Mouse (Mus musculus): ENCODE data around the gene Sobp. TPM values are rescaled to one million over a fixed set of nuclear protein-coding genes. Genes with fewer than 3 reads are reported as not detected.
A peak's percentile ranks its signal among the peaks of the same experiment; 100 is the strongest.

Sobp gene
- total RNA-seq, 2 experiments from 2014 or later, result 21.6 to 28.6 TPM

DNA sequence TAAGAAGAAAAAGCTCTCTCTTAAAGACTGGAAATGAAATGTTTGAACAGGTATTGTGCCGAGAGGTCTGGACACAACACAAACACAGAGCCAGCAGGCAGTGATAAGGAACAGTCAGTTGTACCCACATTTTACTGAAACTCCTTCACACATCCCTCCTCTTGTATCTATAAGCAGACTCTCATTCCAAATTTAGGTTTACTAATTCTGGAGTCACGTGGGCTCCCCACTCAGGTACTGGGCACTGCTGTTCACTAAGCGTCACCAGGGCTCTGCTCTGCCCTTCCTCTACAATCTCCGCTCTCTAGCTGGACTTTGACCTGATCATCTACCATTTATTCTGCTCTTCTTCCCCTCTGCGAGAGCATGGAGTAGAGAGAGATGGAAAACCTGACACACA lies 15.4 kb downstream of the Sobp start:
- no peak for DNase-seq

DNA sequence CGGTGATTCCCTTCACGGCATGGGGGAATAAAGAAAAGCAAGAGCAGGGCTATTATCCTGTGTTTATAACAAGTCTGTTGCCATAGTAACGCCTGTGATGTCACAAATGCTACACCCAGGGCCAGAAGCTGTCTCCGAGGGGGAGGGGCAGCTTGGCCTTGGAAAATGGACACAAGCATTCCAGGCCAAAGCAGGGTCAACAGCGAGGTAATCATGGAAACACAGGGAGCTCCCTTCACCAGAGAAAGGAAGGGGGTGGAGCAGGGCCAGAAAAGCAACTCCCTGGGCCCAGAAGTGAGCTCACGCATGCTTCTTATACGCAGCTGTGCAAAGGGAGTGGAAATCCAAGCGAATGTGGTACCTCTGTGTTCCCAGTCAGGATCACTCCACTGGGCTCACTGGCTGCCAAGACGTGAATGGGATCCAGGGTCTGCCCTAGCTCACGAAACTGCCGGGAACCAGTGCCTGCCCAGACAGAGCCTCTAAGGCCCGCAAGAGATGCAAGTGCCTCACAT lies 19.2 kb downstream of the Sobp start:
- DNase-seq, result peak; percentile 75

DNA sequence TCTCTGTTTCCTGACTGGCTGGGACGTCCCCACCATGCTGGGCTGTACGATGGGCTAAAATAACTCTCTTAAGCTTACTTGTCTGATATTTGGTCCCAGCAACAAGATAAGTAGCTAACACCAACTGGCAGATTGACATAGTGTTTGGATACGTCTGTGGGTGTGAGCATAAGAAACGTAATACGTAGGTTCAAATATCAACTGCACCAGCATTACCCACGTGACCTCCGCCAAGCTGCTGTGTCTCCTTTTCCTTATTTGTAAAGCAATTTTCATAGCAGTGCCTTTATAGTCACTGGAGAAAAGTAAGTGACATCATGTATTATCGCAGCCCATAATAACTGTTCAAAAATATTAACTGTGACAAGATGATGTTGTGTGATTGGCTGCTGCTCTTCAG lies 21.7 kb downstream of the Sobp start:
- DNase-seq, result no peak

DNA sequence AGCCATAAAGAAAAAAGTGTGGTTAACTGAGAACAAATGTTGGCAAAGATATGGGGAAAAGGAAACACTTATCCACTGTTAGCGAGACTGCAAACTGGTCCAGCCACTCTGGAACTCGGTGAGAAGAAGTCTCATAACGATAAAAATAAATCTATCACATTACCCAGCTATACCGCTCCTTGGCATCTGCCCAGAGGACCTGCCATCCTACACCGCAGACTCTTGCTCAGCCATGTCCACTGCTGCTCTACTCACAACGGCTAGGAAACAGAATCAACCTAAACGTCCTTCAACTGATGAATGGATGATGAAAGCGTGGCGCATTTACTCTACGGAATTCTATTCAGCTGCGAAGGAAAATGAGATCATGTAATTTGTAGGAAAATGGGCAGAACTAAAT lies 25.9 kb downstream of the Sobp start:
- no peak for DNase-seq

DNA sequence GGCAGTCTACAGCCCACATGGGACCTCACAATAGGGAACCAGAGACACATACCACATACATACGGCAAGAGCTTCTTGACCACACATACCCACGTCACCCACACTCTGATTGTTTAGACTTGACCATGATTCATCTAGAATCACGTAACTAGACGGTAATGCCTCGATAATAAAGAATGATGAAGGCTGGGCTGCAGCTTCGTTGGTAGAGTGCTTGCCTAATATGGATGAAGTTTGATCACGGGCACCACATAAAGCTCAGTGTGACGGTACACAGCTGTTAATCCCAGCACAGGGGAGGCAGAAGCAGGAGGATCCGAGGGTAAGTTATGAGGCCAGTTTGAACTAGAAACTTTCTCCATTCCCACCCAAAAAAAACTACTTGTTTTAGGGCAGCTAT lies 31.2 kb downstream of the Sobp start:
- no peak for DNase-seq

DNA sequence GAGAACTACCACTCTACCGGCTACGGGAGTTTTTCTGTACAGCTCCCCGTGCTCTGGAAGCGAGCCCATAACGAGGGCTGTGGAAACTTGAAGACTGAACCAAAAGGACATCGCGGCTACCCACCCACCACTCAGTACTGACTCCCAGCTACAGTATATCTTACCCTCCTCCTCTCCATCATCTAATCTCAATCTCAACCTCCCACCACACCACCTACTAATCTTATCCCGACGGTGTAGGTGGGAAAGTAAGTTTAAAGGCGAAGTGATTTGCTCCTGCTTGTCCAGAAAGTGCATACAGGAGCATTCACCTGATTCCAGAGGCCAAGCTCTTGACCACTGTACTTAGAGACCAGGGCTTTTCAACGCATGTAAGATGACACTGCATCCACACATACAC lies 40.3 kb downstream of the Sobp start:
- no peak for DNase-seq

DNA sequence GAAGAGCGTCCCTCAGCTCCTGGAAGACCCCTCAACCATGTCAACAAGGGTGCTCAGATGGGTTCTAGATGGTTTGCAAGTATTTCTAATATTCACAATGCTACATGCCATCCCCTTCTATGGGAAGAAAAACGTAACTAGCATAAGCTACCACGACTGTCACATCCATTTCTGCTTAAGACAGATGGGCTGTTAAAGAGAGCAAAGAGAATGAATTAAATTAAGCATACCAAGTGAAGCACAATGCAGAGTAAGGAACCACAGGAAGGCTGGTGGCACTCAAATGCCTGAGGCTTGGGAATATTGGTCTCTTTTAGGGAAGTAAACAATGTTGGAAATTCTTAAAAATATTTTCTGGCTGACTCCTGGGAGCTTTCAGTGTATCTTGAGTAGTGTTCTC lies 45.6 kb downstream of the Sobp start:
- no peak for DNase-seq

DNA sequence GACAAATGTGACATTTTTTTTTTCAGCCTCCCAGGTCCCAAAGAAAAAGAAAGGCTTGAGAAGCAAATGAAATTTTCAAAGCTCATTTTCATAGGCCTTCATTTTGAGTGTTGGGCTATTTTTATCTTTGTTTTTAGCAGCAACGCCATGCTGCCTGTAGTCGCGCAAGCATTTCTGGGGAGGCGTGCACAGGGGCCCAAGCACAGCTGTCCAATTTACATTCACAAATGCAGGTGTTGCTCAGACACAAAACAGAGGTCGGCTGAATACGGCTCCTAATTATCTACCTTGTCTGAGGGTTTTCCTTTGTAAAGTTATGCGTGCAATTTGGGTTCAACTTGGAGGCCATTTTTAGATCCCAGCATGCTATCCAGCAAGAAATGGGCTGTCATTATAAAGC lies 49.8 kb downstream of the Sobp start:
- no peak for DNase-seq

DNA sequence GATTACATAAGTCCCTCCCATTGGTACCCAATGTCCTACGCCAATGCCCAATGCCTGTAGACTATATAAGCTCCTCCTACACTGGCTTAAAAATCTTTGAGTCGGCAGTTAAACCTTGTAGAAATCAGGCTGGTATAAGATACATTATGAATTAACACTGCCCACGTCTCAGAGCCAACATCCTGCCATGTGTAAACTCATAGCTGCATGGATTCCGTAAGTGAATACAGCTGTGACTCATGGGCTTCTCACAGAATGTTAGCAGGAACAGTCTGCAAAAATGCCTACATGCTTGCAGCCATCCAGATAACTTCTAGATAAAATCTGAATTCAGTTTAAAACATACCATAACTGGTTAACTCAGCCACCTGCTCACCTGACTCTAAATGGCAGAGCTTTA lies 50.2 kb downstream of the Sobp start:
- DNase-seq, result no peak

DNA sequence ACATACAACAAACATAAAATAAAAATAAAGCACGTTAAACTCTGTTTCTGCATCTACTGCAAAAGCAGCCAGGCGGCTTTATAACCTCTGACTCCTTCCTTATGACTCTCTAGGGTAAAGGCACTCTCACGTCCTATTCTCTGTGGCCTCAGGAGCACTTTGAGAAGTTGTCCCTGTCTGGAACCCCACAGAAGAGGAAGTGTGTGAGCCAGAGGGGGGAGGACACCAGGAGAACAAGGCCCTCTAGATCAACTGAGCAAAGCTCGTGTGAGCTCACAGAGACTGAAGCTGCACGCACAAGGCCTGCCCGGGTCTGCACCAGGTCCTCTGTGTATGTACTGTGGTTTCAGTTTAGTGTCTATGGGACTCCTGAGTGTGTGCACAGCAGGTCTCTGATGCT lies 50.9 kb downstream of the Sobp start:
- DNase-seq, result no peak

DNA sequence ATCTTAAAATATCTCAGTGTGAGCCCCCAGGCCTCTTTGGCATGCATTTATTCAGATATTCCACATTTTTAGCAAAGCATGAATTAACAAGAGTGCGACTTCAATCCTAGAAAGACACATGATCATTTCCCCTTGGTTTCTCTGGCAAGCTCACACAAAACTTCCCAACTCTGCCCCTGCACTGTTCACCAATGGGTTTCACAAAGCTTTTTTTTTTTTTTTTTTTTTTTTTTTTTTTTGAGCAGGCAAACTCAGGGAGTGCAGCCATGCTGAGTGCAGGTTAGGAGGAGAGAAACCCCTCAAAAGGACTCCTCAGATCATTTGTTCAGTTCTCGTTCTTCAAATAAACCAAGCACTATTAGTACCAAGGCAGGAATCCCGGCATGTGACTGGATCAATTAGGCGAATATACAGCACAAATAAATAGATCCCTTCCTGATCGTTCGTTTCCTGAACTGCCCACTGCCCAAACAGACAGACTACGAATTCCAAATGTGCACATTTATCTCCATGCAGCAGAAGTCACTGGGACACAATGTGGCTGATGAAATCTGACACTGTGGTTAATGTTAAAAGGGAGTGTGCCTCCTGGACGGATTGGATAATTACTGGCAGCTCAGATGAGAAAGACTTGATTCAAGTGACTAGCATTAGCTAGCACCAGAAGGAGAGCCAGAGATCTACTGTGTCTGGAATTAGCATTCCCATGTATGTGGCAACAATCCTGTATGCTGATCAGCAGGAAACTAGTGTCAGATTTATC lies 53.5 kb downstream of the Sobp start:
- no peak for DNase-seq

DNA sequence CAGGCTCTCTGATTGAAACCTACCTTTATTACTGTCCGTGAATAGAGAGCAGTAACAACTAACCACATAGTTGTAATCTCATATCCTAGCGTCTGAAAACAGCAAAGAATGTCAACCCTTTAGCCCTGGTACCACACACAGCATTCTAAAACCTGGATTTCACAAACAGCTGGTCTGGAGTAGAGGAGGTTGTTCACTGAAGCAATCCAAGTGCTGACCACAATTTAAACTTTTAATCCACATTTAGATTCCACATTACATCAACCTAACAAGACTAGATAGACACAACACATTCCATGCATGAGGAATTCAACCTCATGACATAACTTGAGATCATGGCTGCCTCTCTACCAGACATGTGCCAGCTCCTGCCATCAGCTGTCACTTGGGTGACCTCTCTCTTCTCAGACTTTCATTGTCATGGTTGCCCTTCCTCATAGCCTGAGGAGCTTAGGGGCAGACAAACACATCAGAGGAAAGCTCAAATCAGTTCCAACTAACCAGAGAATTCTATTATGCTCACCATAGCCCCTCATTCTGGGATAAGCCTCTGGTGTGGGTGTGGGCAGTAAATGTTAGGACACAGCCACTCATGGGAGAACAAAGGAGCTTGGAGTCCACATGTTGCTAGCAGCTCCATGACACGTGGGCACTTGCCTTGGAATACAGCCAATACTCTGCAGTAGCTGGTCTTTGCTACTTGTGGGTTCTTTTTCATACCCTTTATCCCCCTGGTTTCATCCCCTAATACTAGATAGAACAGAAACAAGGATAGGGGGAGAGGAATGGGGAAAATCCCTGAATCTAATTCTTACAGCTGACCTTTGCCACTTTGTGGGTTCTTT lies 58.0 kb downstream of the Sobp start:
- DNase-seq, result no peak

DNA sequence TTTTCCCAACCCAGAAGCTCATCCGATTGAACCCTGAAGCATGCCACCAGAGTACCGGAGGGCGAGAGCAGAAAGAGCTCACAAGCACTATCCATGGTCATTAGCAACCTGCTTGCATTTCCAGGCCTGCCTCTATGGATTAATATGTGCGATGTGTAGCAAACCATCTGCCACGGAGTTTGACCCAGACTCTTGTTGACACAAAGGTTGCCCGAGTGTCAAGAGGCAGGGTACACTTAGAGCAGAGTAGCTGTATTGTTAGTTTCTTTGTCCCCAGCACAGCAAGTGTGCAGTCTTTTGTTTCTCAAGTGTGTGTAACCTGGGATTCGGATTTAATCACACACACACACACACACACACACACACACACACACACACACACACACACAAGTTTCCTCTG lies 62.0 kb downstream of the Sobp start:
- DNase-seq, result no peak

DNA sequence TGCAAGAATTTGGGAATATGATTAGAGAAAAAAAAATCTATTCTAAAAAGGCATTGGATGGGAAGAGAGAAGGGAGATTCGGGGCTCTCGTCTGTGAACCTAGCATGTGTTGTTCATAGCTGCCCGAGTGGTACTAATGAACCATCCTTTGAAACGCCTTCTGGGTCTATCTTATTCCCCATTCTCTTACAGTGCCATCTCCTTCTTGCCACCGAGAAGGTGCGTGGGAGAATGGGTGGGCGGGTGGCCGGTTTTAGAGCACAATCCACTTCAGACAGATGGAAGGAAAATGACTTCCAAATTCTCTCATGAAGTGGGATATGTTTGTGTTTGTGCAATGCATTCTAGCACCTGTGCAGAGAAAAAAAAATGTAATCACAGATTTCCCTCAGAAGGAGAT lies 67.7 kb downstream of the Sobp start:
- DNase-seq, result no peak

DNA sequence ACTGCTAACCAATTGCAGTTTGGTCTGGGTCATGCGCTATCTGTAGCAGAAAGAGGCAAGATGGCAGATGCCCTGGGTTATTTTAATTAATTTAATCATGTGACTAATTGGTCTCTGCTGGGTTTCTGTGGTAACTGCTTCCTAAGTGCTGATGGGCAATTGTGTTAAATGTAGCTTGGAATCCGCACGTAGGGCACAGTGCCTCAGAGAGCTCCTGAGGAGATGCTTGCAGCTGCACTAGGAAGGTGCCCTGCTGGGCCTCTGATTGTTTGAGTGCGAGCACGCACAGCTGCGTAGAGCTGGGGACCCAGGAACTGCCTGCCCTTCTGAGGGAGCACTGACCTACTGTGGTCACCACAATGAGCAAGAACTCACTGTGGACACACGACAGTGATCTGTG lies 68.1 kb downstream of the Sobp start:
- no peak for DNase-seq

DNA sequence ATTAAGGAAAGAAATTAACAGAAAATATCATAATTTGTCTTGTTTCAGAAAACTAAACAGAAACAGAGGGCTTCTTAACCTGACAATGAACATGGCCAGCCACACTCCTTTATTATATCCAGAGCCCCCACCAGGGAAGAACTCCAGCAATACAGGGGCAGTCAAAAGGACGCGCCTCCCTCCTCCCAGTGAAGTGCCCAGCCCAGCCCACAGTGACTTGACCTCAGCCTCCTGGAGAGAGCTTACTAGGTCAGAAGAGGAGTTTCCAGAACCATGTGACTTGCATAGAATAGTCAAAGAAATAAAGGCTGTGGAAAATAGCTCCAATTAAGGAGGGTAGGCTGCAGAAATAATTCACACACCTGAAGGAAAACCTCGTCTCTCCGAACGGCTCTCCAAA lies 73.8 kb downstream of the Sobp start:
- no peak for DNase-seq

DNA sequence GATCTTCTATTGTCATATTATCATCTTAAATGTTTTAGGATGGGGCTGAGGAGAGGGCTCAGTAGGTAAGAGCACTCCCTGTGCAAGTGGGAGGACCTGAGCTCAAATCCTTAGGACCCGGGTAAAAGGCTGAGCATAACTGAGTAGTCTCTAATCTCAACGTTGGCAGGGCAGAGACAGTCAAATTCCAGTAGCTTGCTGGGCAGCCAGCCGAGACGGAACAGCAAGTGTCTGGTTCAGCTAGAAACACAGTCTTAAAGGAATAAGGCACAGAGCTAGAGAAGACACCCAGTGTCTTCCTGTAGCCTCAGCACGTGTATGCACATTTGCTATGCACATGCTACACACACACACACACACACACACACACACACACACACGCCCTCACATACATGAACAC lies 75.1 kb downstream of the Sobp start:
- no peak for DNase-seq

DNA sequence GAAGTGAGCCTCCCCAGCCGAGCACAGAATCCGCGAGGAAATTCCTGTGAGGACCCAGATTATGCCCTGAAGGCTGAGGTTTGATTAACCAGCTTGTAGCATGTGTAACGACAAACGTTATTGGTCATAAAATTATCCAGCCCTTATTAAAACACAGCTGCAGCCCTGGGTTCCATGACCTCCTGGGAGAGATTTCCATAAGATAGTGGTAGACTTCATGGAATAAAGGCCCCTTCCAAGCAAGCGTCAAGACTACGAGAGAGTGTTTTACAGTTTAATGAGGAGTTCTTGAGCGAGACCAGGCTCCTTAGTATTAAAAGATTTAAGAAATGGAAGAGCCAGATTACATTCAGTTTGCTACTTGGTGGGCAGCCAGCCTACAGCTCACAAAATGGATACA lies 76.6 kb downstream of the Sobp start:
- DNase-seq, result no peak

DNA sequence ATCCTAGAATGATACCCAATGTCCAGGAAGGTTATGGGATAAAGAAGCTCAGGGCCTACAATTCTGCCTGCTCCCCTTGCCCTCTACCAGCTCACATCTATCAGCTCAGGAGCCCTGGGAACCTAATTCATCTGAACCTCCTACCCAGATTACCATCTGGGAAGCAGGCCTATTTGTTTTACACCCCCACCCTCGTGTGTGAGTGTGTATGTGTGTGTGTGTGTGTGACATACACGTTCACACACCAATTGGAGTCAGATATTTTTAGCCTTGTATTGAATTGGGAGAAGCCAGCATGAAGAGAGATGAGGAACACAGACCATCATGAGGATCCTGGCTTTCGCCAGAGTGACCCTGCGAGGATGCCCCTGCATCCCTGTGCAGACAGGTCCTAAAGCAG lies 77.7 kb downstream of the Sobp start:
- DNase-seq, result no peak

DNA sequence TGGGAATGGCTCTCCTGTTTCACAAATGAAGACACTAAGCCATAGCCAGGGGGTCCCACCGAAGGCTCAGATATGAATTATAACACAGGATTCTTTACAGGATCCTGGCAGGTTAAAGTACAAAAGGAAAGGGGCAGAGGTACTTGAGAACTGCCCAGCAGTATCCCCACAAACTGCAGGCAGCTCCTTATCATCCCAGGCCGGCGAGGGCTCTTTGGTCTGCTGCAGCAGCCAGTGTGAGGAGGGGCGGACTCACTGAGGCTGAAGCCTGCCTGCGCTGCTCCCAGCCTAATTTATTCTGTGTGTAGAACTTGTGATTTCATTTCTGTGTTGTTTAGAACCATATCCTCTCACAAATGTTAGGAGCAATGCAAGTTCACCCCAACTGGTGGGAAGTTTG lies 79.8 kb downstream of the Sobp start:
- DNase-seq, result no peak

DNA sequence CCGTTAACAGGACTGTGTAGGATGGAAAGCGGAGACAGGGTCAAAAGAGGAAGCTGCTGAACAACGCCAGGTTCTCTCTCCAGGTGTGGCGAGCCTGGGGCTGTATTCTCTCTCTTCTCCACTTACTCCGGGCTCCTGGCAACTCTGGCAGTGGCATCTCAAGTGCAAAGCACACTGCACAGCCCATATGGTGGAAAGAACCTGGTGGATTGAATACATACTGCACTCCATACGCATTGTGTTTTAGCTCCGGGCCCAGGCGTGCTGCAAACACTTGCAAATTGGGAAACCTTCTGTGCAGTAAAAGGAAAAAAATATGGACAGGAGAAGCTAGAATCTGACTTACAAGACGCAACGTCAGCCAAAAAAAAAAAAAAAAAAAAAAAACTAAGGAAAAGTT lies 80.9 kb downstream of the Sobp start:
- DNase-seq, result no peak

DNA sequence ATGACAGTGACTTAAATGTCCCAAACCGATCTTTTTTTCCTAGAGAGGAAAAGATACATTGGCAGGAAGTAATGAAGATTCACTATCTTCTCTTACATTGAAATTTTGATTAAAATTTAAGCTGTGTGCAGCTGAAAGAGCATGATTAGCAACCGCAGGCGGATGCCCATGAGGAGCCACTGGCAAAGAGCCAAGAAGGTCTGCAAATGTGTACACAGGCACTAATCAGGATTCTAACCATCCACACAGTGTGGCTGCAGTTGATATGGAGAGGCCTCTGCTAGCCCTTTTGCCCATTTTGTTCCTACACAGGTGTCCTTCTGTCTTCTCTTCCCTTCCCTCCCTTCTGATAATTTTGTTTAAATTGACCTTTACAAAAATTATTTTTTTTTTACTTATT lies 84.3 kb downstream of the Sobp start:
- no peak for DNase-seq

DNA sequence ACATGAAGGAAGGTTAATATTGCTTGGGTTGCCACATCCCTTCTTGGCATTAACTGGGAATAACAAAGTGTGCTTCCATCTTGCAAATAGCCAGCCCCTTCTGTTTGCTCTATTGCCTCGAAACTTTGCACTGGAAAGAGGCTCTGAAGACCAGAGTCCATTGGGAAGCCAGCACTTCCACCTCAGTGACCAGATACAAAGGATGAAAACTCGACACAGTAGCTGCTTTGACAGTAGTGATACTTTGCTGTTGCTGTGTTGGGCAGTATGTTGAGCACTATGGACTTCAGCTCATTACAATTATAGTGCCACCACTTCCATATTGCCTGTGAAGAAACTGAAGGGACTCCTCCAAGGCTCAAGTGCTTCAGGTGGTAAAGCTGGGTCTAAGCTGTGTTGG lies 86.9 kb downstream of the Sobp start:
- no peak for DNase-seq

DNA sequence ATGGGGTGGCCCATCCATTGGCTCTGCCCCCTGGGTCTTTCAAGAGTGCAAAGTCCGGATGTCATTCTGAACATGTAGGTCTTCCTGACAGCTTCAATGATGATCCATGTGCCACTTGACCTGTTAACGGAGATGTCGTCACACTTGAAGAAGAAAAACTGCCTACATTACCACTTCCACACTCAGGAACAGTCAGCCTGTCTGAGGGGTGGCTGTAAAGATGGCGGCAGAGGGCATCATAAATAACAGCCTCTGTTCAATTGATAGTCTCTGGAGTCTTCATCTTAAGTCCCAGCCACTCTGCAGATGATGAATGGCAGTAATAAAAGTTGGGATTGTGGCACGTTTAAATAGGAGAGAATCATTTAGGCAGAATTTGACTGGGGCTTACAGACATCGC lies 87.4 kb downstream of the Sobp start:
- DNase-seq, result no peak
